Mouse (Mus musculus) spleen, adult 10 weeks (tissue): Measurements from ENCODE around the gene Vmn1r201. TPM values are rescaled to one million over a fixed set of nuclear protein-coding genes. Genes with fewer than 3 reads are reported as not detected.

ENCODE experiments used
- polyA plus RNA-seq: library from polyadenylated mRNA; stranded (reverse); fragments of 350-450 nt; fragmentation: Illumina TruSeq; extraction: RNeasy Lipid Tissue Mini Kit (QIAGEN cat#74804); gene quantifications from one replicate; pipeline ENCODE4 v1.2.3, GENCODE M21; 2015; ENCODE audit warnings: low replicate concordance; ENCODE audit not compliant: insufficient read depth

Gene Vmn1r201
- not detected for polyA plus RNA-seq

GRCm38 (mm10) chr13:22471623-22472022 is at the start of gene Vmn1r201:
TSS of gene Vmn1r201 (plus strand) at chr13:22471923.

GRCm38 (mm10) chr13:22505281-22505680 is 33.6 kb downstream of the Vmn1r201 start, which contains the start of gene Vmn1r202:
TSS of gene Vmn1r202 (minus strand) at chr13:22505381.

GRCm38 (mm10) chr13:22517814-22518213 is 46.1 kb downstream of the Vmn1r201 start, which contains the start of gene Vmn1r203:
TSS of gene Vmn1r203 (plus strand) at chr13:22518114.

Other genes starting within 250 kb of the Vmn1r201 start
- gene Vmn1r193, start 248.8 kb upstream of the Vmn1r201 start, polyA plus RNA-seq: not detected
- not detected for gene Vmn1r194, start 227.7 kb upstream of the Vmn1r201 start, polyA plus RNA-seq
- gene Vmn1r195, start 201.4 kb upstream of the Vmn1r201 start, polyA plus RNA-seq: not detected
- not detected for gene Vmn1r196, start 182.0 kb upstream of the Vmn1r201 start, polyA plus RNA-seq
- gene Vmn1r197, start 147.3 kb upstream of the Vmn1r201 start, polyA plus RNA-seq: not detected
- gene Vmn1r198, start 121.6 kb upstream of the Vmn1r201 start, polyA plus RNA-seq: not detected
- not detected for gene Vmn1r199, start 92.1 kb upstream of the Vmn1r201 start, polyA plus RNA-seq
- not detected for gene Vmn1r200, start 81.5 kb upstream of the Vmn1r201 start, polyA plus RNA-seq
- not detected for gene Vmn1r202, start 33.5 kb downstream of the Vmn1r201 start, polyA plus RNA-seq
- gene Vmn1r203, start 46.2 kb downstream of the Vmn1r201 start, polyA plus RNA-seq: 0.03 TPM
- gene Vmn1r204, start 81.3 kb downstream of the Vmn1r201 start, polyA plus RNA-seq: not detected
- not detected for gene Vmn1r205, start 121.1 kb downstream of the Vmn1r201 start, polyA plus RNA-seq
- not detected for gene Vmn1r206, start 152.3 kb downstream of the Vmn1r201 start, polyA plus RNA-seq